Mouse (Mus musculus): ENCODE measurements around the gene Rap1gap. TPM values are rescaled to one million over a fixed set of nuclear protein-coding genes. Genes with fewer than 3 reads are reported as not detected.

Gene Rap1gap
- total RNA-seq, 4 experiments from 2014 or later: 253 to 279 (median 259) TPM

GRCm38 (mm10) chr4:137661547-137661946, 3.0 kb upstream of the Rap1gap start:
- no peak for DNase-seq (ENCODE audit: low spot score in 2 of 2)

- no peak for DNase-seq (ENCODE audit: low spot score in 2 of 2)
Observed at GRCm38 (mm10) chr4:137663491-137663890, 1.0 kb upstream of the Rap1gap start.

- peak in 1 of 2 experiments; percentile 53 for DNase-seq (ENCODE audit: low spot score in 2 of 2)
Observed at GRCm38 (mm10) chr4:137664980-137665675, 602 bp downstream of the Rap1gap start.

- DNase-seq (ENCODE audit: low spot score in 2 of 2): no peak
Observed at GRCm38 (mm10) chr4:137665791-137666190, 1.3 kb downstream of the Rap1gap start.

- DNase-seq (ENCODE audit: low spot score in 2 of 2): no peak
Observed at GRCm38 (mm10) chr4:137666283-137666957, 1.9 kb downstream of the Rap1gap start.

- DNase-seq (ENCODE audit: low spot score in 2 of 2): no peak
Observed at GRCm38 (mm10) chr4:137666958-137667345, 2.4 kb downstream of the Rap1gap start.

- DNase-seq (ENCODE audit: low spot score in 2 of 2): no peak
Observed at GRCm38 (mm10) chr4:137667747-137668146, 3.2 kb downstream of the Rap1gap start.

GRCm38 (mm10) chr4:137671711-137672500, 7.4 kb downstream of the Rap1gap start:
- no peak for DNase-seq (ENCODE audit: low spot score in 2 of 2)

GRCm38 (mm10) chr4:137675566-137675965, 11.0 kb downstream of the Rap1gap start:
- no peak for DNase-seq (ENCODE audit: low spot score in 2 of 2)

GRCm38 (mm10) chr4:137676057-137676456, 11.5 kb downstream of the Rap1gap start:
- DNase-seq (ENCODE audit: low spot score in 2 of 2): peak in 1 of 2 experiments; percentile 83

GRCm38 (mm10) chr4:137676700-137677484, 12.4 kb downstream of the Rap1gap start:
- DNase-seq (ENCODE audit: low spot score in 2 of 2): no peak

GRCm38 (mm10) chr4:137677906-137678305, 13.4 kb downstream of the Rap1gap start:
- no peak for DNase-seq (ENCODE audit: low spot score in 2 of 2)

- DNase-seq (ENCODE audit: low spot score in 2 of 2): no peak
Observed at GRCm38 (mm10) chr4:137678568-137678967, 14.0 kb downstream of the Rap1gap start.

- peak; percentile 53 to 68 for DNase-seq (ENCODE audit: low spot score in 2 of 2)
Observed at GRCm38 (mm10) chr4:137679979-137680550, 15.5 kb downstream of the Rap1gap start.

- no peak for DNase-seq (ENCODE audit: low spot score in 2 of 2)
Observed at GRCm38 (mm10) chr4:137680721-137681120, 16.2 kb downstream of the Rap1gap start.

- peak; percentile 76 to 83 for DNase-seq (ENCODE audit: low spot score in 2 of 2)
Observed at GRCm38 (mm10) chr4:137681408-137682104, 17.0 kb downstream of the Rap1gap start.

GRCm38 (mm10) chr4:137682961-137683453, 18.5 kb downstream of the Rap1gap start:
- DNase-seq (ENCODE audit: low spot score in 2 of 2): no peak

GRCm38 (mm10) chr4:137684830-137685343, 20.4 kb downstream of the Rap1gap start:
- DNase-seq (ENCODE audit: low spot score in 2 of 2): no peak

- DNase-seq (ENCODE audit: low spot score in 2 of 2): no peak
Observed at GRCm38 (mm10) chr4:137686303-137686702, 21.8 kb downstream of the Rap1gap start.

Measured in layer of hippocampus, adult 8-10 months (tissue).